Mouse (Mus musculus): Measurements from ENCODE around the gene Ankrd55. TPM values are rescaled to one million over a fixed set of nuclear protein-coding genes. Genes with fewer than 3 reads are reported as not detected.

Gene Ankrd55
- polyA plus RNA-seq, 1 experiment, result 0.74 TPM

DNA sequence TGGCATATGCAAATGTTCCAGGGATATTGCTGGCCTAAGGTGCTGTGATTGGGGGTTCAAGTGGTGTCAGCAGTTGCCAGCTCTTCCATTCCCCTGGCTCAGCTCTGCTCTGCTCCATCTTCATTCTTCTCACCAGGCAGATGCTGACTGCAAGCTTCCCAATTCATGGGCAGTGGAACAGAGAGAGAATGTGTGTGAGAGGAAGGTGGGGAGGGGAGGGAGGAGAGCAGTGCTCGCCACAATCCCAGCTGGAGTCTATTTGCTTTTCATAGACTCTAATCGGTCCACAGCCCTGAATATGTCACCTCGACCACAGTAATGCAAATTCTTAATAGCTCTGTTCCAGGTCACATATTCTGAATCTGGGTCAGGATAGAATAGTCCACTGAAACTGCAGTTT lies 27.2 kb downstream of the Ankrd55 start:
- peaks cover 4% of the 10 kb centered on the region; the same call in 1 of the 2 replicates for H3K4me1 ChIP-seq (ENCODE audit: control insufficient read depth, insufficient read depth, insufficient read length)
- 72% methylated on average over 3 of the region's 3 CpGs for WGBS
- H3K27me3 ChIP-seq (ENCODE audit: control insufficient read depth, insufficient read depth, low read length), result no peaks in the 10 kb centered on the region
- no peak for DNase-seq (ENCODE audit: low read depth in 1 of 2, low spot score in 2 of 2)
- TF ChIP-seq CTCF (IDR thresholded peaks at IDR 0.05; ENCODE audit: extremely low read depth, insufficient read depth, insufficient read length, insufficient replicate concordance) (no peak), POLR2A (IDR thresholded peaks at IDR 0.05; ENCODE audit: low read depth, low read length) (no peak)
- H3K36me3 ChIP-seq (ENCODE audit: control insufficient read depth, insufficient read depth, low read length), result no peaks in the 10 kb centered on the region
- H3K27ac ChIP-seq (ENCODE audit: insufficient read depth, low read length), result no peak overlapping the region
- no peak overlapping the region for H3K4me3 ChIP-seq (ENCODE audit: extremely low read depth, insufficient read depth, insufficient read length)

DNA sequence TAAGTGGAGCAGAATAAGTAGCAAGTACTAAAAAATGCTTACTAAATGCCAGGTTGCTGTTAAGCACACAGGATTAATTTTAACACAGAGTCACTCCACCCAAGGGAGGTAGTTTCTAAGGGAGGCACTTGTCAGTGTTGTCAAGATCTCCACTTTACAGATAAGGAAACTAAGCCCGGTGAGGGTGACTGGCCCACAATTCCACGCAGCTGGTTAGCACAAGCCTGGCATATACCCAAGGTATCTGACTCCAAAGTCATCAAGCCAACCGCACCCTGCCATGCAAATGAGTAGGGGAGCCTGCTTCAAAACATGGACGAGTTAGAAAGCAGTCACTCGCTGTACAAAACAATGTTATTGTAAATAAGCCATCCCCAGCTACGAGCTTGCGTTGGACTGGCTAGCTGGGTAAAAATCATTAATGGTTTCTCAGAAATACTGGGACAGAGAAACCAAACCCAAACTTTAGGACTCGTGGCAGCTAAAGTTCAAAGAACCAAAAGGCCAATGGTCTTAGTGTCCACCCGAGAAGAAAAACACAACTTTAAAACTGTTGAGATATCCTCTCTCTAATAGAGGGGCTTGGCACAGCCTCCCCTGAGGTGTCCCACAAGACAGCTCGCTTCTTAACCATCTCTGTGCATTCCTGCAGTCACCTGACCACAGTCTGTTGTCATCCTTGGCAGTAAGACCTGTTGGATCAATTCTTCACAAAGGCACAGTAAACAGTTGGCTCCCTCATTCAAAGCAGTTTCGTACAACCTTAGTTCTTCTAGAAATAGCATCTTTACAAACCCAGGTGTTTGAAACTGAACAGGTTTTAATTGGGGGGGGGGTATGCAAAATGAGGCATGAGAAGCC lies 28.6 kb downstream of the Ankrd55 start:
- TF ChIP-seq POLR2A (IDR thresholded peaks at IDR 0.05; ENCODE audit: low read depth, low read length) (no peak), CTCF (IDR thresholded peaks at IDR 0.05; ENCODE audit: extremely low read depth, insufficient read depth, insufficient read length, insufficient replicate concordance) (no peak)
- no peak overlapping the region for H3K27ac ChIP-seq (ENCODE audit: insufficient read depth, low read length)
- H3K4me1 ChIP-seq (ENCODE audit: control insufficient read depth, insufficient read depth, insufficient read length), result peaks cover 4% of the 10 kb centered on the region; the same call in 1 of the 2 replicates
- no peak overlapping the region for H3K4me3 ChIP-seq (ENCODE audit: extremely low read depth, insufficient read depth, insufficient read length)
- H3K27me3 ChIP-seq (ENCODE audit: control insufficient read depth, insufficient read depth, low read length), result no peaks in the 10 kb centered on the region
- 76% methylated on average over 11 of the region's 11 CpGs for WGBS
- no peaks in the 10 kb centered on the region for H3K36me3 ChIP-seq (ENCODE audit: control insufficient read depth, insufficient read depth, low read length)
- DNase-seq (ENCODE audit: low read depth in 1 of 2, low spot score in 2 of 2), result no peak

DNA sequence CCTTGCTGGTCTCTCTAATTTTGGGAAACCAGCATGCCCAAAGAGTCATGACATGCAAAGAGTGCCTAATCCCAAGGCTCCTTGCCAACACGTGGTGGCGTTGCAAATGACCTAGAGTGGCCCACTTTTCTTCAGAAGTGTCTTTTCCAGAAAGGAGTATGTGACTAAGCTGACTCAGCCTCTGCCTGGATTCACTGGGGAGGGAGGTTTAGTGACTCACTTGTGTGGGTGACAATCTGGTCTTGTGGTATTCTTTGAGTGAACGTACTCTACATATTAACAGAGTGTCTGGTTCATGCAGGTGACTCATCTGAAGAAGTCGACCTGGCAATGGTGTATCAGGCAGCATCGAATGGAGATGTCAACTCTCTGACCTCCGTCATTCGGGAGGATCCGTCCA lies 29.9 kb downstream of the Ankrd55 start:
- no peaks in the 10 kb centered on the region for H3K36me3 ChIP-seq (ENCODE audit: control insufficient read depth, insufficient read depth, low read length)
- TF ChIP-seq CTCF (IDR thresholded peaks at IDR 0.05; ENCODE audit: extremely low read depth, insufficient read depth, insufficient read length, insufficient replicate concordance) (no peak), POLR2A (IDR thresholded peaks at IDR 0.05; ENCODE audit: low read depth, low read length) (no peak)
- WGBS, result 76% methylated on average over 8 of the region's 8 CpGs
- H3K27ac ChIP-seq (ENCODE audit: insufficient read depth, low read length), result no peak overlapping the region
- no peaks in the 10 kb centered on the region for H3K27me3 ChIP-seq (ENCODE audit: control insufficient read depth, insufficient read depth, low read length)
- H3K4me3 ChIP-seq (ENCODE audit: extremely low read depth, insufficient read depth, insufficient read length), result no peak overlapping the region
- H3K4me1 ChIP-seq (ENCODE audit: control insufficient read depth, insufficient read depth, insufficient read length), result no peaks in the 10 kb centered on the region
- no peak for DNase-seq (ENCODE audit: low read depth in 1 of 2, low spot score in 2 of 2)

DNA sequence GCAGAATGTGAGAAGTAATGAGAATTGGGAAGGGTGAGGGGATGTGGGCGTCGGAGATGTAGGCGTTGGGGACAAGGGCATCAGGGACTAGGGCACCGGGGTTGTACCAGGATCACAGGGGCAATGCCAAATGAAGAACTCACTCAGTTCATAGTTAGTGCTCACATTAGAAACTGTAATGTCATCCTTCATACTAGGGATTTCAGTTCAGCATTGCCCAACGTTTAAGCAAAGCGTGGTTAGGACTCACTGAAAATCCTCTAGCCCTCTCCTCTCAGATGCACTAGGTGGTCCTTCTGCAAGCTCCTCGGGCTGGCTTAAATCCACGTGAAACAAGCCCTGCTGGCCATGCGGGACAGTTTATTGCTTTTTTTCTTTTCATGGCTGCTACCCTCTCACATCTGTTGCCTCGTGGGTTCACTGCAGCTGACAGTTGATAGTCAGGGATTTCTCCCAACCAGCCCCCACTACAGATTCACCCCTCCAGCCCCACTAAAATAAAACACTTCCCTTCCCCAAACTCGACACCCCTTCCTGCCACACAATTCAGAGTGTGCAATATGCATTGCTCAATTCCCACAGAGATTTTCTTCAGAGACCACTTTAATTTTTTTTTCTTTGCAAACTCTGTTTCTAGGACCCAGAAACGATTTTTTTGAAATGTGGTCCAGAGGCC lies 35.5 kb downstream of the Ankrd55 start:
- DNase-seq (ENCODE audit: low read depth in 1 of 2, low spot score in 2 of 2), result no peak
- no peaks in the 10 kb centered on the region for H3K27me3 ChIP-seq (ENCODE audit: control insufficient read depth, insufficient read depth, low read length)
- TF ChIP-seq CTCF (IDR thresholded peaks at IDR 0.05; ENCODE audit: extremely low read depth, insufficient read depth, insufficient read length, insufficient replicate concordance) (no peak), POLR2A (IDR thresholded peaks at IDR 0.05; ENCODE audit: low read depth, low read length) (no peak)
- no peak overlapping the region for H3K4me3 ChIP-seq (ENCODE audit: extremely low read depth, insufficient read depth, insufficient read length)
- no peaks in the 10 kb centered on the region for H3K36me3 ChIP-seq (ENCODE audit: control insufficient read depth, insufficient read depth, low read length)
- 37% methylated on average over 12 of the region's 12 CpGs for WGBS
- H3K27ac ChIP-seq (ENCODE audit: insufficient read depth, low read length), result no peak overlapping the region
- H3K4me1 ChIP-seq (ENCODE audit: control insufficient read depth, insufficient read depth, insufficient read length), result no peaks in the 10 kb centered on the region

DNA sequence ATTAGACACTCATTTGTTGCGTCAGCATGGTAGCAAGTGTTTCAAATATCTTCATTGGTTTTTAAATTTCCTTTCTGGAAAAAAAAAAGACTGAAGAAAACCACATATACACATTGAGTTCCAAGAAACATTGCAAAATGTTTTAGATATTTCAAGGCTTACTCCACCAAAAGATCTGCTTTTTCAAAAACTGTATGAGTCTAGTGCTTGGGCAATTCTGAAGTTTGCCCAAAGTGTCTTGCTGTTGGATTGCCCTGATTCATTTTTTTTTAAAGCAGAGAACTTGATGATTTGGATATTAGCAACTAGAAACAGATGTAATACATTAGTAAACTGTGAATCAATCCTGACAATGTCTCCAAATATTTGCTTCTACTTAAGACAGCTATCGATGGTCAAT lies 36.9 kb downstream of the Ankrd55 start:
- DNase-seq (ENCODE audit: low read depth in 1 of 2, low spot score in 2 of 2), result no peak
- Histone ChIP-seq H3K36me3 (ENCODE audit: control insufficient read depth, insufficient read depth, low read length) (no peaks in the 10 kb centered on the region), H3K4me3 (ENCODE audit: extremely low read depth, insufficient read depth, insufficient read length) (no peak overlapping the region), H3K27ac (ENCODE audit: insufficient read depth, low read length) (no peak overlapping the region), H3K27me3 (ENCODE audit: control insufficient read depth, insufficient read depth, low read length) (no peaks in the 10 kb centered on the region), H3K4me1 (ENCODE audit: control insufficient read depth, insufficient read depth, insufficient read length) (no peaks in the 10 kb centered on the region)
- TF ChIP-seq POLR2A (IDR thresholded peaks at IDR 0.05; ENCODE audit: low read depth, low read length), result no peak
- no peak for TF ChIP-seq CTCF (IDR thresholded peaks at IDR 0.05; ENCODE audit: extremely low read depth, insufficient read depth, insufficient read length, insufficient replicate concordance)
- WGBS, result 92% methylated on average over 2 of the region's 2 CpGs

DNA sequence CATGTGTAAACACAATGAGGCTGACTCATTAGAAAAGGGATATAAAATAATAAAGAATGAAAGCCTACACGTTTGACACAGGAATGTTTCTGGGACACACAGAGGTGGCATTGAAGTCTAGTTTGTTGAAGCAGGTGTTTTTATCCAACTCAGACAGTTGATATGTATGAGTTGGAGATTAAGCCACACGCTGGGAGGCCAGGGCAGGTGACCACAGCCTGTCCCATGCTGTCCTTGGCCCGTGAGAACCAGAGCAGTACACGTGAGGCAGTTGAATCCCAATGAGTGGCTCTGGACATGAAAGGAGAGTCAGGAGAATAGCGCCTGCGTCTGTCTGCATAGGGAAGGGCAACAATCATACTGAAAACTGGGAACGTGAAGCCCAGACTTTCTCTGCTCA lies 38.2 kb downstream of the Ankrd55 start:
- WGBS, result 89% methylated on average over 7 of the region's 7 CpGs
- Histone ChIP-seq H3K27me3 (ENCODE audit: control insufficient read depth, insufficient read depth, low read length) (no peaks in the 10 kb centered on the region), H3K27ac (ENCODE audit: insufficient read depth, low read length) (no peak overlapping the region), H3K4me3 (ENCODE audit: extremely low read depth, insufficient read depth, insufficient read length) (no peak overlapping the region), H3K4me1 (ENCODE audit: control insufficient read depth, insufficient read depth, insufficient read length) (no peaks in the 10 kb centered on the region), H3K36me3 (ENCODE audit: control insufficient read depth, insufficient read depth, low read length) (no peaks in the 10 kb centered on the region)
- TF ChIP-seq CTCF (IDR thresholded peaks at IDR 0.05; ENCODE audit: extremely low read depth, insufficient read depth, insufficient read length, insufficient replicate concordance) (no peak), POLR2A (IDR thresholded peaks at IDR 0.05; ENCODE audit: low read depth, low read length) (no peak)
- no peak for DNase-seq (ENCODE audit: low read depth in 1 of 2, low spot score in 2 of 2)

DNA sequence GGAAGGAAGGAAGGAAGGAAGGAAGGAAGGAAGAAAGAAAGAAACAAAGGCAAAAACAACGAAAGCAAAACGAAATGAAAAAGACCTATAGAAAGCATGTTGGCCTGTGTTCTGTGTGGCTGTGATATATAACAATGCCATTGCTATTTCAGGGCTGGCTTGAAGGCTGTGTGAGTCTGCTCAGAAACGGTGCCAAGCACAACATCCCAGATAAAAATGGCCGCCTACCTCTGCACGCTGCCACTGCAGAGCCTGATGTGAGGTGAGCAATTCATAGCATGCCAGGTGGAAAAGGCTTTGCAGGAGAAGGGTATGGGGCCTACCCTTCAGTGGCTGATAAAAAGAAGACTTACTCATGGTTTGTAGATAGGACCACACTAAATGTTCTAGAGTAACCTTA lies 38.7 kb downstream of the Ankrd55 start:
- Histone ChIP-seq H3K27ac (ENCODE audit: insufficient read depth, low read length) (no peak overlapping the region), H3K4me3 (ENCODE audit: extremely low read depth, insufficient read depth, insufficient read length) (no peak overlapping the region), H3K4me1 (ENCODE audit: control insufficient read depth, insufficient read depth, insufficient read length) (no peaks in the 10 kb centered on the region), H3K27me3 (ENCODE audit: control insufficient read depth, insufficient read depth, low read length) (no peaks in the 10 kb centered on the region), H3K36me3 (ENCODE audit: control insufficient read depth, insufficient read depth, low read length) (no peaks in the 10 kb centered on the region)
- no peak for TF ChIP-seq POLR2A (IDR thresholded peaks at IDR 0.05; ENCODE audit: low read depth, low read length)
- no peak for TF ChIP-seq CTCF (IDR thresholded peaks at IDR 0.05; ENCODE audit: extremely low read depth, insufficient read depth, insufficient read length, insufficient replicate concordance)
- no peak for DNase-seq (ENCODE audit: low read depth in 1 of 2, low spot score in 2 of 2)
- WGBS, result 93% methylated on average over 5 of the region's 5 CpGs

Measured in spleen, adult 2 months (tissue).